Mouse (Mus musculus) adrenal gland, adult 8-10 months (tissue): ENCODE measurements around the gene Dnah17. TPM values are rescaled to one million over a fixed set of nuclear protein-coding genes. Genes with fewer than 3 reads are reported as not detected.

Source experiments
- DNase-seq: peaks from one replicate; pipeline ENCODE4 v3.0.0; 2022
- total RNA-seq, 4 experiments: library from RNA; stranded (reverse); gene quantifications; 2 replicates each; pipeline ENCODE4 v1.2.4; 2022

Dnah17 gene
- total RNA-seq = under 1 TPM in 3 of 4 experiments, not detected in 1; 0.03 to 0.12 (median 0.03) TPM

DNA sequence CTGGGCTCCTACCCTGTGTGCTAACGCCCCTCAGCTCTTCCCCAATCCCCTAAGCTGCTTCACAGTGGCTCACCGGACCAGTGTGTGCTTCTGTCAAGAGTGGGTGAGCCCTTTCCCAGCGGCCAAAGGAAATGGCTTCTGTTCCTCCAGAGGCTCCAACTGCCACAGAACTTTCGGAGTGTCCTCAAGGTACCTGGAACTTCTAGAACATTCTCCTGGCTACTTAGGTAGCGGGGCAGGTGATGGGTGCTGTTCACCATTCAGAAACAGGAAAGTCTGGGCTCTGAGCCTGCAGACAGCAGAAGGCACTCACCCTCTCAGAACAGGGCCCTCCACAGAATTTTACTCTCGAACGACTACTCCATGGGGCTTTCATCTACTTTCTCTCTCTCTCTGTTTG, at the start of gene Dnah17:
TSS of gene Dnah17 (minus strand) at position 101 of the 400 bp plus-strand sequence.
- DNase-seq = no peak

DNA sequence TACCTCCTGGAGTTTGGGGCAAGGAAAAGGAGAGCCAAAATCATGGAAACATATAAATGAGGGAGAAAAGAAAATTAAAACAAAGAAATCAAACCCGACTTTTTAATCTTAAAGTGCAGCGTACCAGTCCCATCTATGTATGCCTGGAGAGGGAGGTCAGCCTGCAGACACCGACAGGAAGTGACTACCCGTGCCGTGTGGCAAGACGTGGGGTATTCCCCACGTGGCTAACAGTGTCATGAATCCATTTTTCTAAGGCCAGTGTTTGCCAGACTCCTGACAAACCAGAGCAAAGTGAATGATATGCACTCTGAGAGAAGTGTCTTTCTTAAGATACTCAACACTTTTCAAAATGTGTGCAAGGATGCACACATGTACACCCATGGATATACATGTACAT, 49.8 kb upstream of the Dnah17 start:
- DNase-seq = no peak

DNA sequence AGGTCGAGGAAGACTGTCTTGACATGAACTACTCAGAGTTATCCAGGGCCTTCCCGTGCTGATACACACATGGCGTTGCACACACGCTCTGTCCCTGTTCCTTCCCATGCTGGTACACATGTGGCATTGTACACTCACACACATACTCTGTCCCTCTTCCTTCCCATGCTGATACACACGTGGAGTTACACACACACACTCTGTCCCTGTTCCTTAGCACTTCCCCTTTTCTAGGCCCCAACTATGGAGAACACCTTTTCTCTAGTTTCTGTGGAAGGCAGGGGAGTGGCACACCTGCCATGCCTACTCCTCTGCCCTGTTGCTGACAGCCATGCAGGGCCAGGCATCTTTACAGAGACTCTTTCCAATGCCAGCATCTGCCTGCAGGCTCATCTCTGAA, 47.8 kb upstream of the Dnah17 start:
- DNase-seq = no peak

DNA sequence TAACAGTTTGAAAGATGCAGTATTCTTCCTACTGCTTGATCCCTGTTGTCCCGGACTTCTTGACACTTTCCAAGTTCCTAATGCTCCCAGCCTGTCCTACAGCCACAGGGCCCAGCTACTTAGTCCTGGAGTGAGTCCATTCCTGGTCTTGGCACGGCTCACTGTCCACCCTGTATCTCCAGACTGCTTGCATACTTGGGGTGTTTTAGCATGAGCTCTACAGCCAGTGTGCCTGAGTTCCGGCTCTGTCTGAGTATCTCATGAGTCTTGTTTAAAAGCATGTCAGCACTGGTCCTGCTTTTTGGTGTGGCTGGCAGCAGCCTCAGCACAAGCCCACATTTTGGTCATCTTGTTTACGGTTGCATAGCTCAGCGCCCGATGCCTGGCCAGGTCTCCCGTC, 44.3 kb upstream of the Dnah17 start:
- no peak for DNase-seq

DNA sequence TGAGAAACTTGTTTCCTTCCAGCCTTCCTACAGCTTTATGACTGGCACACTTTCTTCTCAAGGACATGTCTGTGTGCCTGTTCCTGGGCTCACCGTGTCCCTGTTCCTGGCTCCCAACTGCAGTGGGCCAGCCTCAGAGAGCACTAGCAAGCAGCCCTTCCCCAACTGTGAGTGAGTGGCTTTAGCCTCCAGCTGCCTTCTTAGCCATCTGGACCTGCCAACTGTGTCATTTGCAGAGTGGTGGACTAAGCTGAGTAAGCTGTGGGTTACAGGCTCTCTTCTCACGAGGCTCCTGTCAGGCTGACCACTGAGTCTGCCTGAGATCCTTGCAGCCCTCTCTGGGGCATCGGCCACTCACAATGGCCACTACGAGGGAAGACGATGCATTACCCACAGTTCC, 42.3 kb upstream of the Dnah17 start:
- no peak for DNase-seq

DNA sequence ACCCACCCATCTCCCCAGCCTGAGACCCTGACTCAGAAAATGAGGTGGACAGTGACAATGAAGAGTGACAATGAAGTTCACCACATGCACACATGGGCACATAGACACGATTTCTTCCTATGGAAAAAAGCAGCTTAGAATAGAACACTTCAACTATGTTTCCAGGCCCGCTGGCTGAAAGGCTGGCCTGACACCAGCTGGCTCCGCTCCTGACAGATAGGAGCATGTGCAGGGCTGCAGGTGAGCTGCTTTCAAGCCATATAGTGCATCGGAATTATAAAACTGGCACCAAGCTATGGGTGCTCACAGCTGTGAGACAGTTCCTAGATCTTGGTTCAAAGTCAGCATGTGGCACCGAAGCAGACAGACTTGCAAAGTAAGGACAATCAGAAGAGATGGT, 39.9 kb upstream of the Dnah17 start:
- no peak for DNase-seq

DNA sequence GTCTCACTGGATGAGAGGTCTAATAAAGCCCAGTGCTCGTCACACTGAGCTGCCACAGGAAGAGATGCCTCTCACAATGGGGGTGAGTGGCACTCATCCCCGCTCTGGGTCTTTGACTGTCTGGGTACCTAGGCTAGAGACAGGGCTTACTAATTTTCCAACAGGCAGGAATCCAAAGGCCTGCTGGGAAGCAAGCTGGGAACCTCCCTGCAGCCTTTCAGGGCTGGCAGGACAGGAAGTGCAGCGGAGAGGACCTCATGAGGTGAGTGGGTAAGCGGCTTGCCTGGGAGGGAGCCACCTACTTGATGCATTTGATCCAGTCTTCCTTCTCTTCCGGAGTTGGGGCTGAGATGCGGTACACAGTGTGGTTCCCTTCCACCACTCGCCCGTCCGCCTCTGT, 38.3 kb upstream of the Dnah17 start:
- DNase-seq = no peak

DNA sequence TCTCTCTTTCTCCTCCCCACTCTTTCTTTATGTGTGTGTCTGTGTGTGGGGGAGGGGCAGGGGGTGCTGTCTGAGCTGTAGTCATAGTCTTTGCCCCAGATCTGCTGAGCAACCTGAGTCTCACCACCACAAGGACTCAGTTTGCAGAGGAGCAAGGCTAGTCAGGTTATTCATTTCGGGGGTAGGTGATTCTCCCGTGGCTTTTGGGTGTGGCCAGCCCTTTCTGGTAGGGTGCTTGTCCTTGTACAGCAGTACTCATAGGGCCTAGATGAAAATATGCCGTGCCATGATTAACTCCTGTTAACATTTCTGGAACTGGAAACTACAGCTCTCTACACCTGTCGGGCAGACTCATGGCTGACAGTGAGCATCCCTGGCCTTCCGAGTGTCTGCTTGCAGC, 36.2 kb upstream of the Dnah17 start:
- peak; percentile 28 for DNase-seq

DNA sequence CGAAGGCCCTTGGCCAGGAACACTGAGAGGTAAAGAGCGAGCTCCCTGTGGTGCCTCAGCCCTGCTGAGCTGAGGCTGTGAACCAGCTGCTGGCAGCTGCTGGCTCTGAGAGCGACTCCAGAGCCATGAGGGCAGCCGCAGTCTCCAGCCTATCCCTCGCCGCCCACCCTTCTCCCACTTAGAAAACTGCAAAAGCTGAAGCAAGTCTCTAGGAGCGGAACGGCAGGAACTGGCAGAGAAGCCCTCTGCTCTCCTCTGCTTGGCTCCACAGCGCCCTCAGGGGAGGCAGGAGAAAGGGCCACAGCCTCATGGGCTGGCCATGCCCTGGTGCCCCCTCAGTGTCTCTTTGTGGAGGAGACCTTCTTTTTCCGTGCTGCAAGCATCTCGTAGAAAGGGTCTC, 35.2 kb upstream of the Dnah17 start:
- DNase-seq = no peak

DNA sequence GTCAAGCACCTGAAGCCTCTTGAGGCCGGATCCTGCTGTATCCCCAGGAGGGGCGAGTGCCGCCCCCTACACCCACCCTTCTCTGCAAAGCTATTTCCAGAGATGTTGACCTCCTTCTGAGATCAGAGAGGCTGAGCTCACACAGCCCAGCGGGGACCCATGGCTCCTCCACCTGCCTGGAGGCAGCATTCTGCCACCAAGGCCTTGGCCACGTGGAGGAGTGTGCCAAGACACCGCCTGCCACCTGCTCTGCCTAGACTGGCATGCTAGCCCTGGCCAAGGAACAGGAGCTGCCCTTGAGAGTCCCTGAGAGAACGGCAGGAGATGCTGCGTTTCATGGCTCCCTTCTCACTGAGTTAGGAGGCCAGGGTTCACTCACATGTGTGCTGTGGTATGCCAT, 34.1 kb upstream of the Dnah17 start:
- DNase-seq = no peak

DNA sequence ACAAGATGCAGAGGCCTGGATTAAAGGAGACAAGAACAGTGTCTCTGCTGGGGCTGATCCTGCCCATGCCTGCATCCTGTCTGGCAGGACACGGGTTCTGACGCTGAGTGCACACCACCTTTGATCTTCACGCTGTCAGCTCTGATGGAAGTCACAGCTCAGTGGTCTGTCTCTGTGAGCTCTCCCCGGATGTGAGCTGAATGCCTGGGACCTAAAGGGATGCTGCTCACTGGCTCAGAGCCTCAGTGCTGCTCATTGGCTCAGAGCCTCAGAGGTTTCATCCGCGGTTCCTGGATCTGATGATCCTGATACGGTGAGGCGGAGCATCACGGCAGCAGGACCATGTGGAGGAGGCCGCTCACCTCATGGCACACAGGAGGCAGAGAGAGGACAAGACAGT, 31.8 kb upstream of the Dnah17 start:
- no peak for DNase-seq

DNA sequence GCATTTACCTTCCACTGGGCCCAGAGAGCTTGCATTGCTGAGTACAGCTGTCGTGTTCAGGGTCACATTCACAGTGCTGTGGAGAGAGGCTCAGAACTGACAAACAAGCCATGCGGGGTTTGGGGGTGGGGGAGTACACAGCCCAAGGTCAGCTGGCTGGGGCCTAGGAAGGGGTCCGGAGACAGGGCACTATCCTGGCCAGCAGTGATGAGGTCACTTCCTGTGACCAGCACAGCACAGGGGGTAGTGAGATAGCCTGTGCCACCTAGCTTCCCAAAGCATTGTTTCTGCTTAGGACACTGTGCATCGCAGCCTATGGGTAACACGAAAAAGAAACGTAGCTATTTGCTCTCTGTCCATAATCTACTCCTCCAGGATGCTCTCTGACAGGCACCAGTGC, 30.8 kb upstream of the Dnah17 start:
- DNase-seq = no peak

DNA sequence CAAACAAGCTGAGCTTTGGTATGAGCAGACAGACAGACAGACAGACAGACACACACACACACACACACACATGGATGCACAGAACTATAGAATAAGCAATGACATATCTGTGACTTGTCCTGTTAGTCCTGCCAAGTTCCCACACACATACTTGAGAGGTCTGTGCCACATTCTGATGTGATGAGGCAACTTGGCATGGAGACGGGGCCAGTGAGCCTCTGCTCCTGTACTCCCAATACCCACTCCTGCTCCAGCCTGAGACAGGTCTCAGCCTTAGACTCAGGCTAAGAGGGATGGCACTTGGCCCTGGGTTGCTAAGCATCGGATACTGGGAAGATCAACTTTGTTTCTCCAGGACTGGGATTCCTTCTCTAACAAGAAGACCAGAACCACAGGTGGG, 30.3 kb upstream of the Dnah17 start:
- DNase-seq = no peak

DNA sequence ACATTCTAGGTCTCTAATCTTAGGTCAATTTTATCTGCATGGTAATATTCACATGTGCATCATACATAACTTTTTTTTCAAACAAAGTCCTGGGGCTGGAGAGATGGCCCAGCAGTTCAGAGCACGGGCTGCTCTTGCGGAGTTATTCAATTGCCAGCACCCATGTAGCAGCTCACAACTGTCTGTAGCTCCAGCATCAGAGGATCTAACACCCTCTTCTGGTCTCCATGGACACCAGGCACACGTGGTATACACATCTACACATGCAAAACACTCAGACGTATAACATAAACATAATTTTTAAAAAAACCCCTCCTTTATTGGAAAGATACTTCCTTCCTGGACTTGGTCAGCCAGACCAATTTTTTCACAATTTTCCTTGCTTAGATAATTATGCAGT, 28.3 kb upstream of the Dnah17 start:
- no peak for DNase-seq

DNA sequence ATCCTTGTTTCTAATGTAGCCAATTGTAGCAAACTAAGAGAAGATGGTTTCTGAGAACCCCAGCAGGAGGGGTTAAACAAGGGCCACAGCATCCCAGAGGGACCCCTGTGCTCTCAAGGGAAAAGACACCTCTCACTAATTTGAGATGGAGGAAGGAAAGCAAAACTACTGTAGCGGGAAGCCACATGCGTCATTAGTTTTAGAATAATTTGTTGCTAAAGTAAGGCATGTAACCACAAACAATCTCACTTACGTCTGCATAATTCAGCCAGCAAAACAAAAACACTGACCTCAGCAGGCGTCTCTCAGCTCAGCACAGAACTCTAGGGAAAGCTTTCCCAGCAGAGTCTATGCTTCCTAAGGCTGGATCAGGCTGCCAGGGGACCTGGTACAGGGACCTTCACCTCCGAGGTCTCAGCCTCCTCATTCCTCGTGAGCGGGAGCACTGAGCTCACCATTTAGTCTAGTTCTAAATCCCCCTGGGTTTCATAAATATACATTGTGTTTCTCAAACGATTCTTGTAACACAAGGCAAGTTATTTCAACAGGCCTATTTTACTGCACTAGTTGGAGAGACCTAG, 26.1 kb upstream of the Dnah17 start:
- no peak for DNase-seq

DNA sequence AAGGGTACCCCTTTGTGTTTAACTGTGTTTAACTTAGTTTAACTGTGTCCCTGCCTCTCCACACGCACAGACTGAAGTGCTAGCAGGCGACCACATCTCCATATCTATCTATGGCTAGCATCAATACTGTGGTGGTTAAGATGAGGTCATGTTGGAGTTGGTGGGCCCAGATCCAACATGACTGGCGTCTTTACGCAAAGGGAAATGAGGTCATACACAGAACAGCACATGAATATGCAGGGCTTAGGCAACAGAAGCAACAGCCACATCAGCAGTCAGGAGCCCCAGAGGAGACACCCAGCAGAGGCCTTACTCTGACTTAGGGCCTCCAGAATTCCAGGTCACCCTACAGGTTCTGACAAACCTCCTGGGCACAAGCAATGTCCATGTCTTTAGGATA, 22.5 kb upstream of the Dnah17 start:
- no peak for DNase-seq

DNA sequence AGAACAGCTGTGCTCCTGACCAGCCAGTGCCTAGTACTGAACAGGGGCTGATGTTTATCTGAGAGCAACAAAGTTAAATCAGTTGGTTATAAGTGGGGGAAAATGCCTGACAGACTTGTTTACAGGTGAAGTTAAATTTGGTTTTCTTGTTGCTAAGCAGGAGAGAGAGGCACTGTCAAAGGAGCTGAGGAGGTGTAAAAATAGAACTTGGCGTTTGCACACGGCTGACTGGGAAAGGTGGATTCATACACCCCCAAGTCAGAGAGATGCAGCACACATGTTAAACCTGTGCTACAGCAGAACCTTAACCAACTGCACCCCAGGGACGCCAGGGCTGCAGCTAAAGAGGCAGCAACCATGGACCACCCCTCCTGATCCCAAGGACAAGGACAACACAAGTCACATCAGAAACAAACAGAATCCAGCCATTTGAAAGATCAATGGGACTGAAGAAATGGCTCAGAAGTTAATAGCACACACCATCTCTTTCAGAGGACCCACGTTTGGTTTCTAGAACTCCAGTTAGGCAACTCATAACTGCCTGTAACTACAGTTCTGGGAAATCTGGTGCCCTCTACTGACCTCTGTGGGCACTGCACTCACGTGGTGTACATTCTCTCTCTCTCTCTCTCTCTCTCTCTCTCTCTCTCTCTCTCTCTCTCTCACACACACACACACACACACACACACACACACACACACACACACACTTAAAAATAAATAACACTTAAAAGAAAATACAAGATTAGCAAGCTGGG, 21.2 kb upstream of the Dnah17 start:
- no peak for DNase-seq

DNA sequence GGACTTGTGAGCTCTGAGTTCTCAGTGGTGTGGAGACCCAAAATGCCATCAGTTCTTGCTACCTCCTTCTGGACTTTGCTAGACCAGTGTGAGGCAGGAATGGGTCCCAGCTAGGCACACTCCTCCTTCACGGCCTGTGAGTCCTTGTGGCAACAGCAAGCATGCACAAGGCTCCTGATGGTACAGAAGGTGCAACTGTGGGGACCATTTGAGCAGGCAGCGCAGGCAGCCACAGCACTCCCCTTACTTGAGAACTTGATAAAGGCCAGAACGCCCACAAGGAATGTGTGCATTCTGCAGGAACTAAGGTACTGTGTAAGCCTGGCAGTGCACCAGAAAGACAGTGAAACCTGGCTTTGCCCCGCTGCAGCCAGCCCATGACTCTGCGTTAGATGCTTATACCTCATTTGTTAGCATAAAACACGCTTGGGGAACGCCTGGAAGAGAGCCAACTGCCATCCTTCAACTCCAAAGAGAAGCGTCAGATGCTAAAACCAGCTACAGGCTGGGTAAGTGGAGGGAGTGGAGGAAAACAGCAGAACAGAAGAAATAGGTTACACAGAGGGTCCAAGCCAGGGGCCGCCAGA, 19.8 kb upstream of the Dnah17 start:
- DNase-seq = no peak

DNA sequence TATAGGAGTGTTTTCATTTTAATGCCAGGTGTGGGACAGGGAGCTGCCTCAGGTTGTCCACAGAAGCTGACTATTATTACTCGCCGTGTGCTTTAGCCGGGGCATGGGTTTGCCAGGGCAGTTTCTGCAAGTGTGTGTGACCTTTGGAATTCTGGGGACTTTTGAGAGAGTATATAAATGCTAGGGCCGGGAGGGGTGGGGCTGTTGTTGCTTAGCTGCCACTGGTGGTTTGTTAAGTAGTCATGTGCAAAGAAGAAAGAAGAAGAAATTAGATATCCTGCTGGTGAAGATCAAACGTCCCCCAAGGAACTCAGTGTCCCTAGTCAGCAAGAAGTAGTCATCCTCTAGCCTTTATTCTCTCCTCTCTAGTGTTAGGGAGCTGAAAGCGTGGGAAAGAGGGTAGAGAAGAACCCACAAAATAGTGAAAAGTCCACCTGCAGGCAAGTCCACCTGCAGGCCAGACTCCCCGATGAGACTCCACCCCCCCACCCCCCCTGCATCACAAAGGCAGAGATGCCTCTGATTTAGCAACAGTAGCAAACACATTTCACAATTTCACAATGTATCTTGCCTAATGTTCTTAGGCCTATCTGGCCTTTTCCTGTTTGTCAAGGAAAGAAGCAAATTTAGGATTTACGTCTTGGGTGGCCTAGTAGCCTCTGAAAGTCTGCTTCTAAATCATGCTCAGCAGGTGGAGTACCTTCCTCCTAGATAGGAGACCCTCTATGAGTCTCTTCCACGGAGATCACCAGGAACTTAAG, 17.6 kb upstream of the Dnah17 start:
- DNase-seq = no peak

DNA sequence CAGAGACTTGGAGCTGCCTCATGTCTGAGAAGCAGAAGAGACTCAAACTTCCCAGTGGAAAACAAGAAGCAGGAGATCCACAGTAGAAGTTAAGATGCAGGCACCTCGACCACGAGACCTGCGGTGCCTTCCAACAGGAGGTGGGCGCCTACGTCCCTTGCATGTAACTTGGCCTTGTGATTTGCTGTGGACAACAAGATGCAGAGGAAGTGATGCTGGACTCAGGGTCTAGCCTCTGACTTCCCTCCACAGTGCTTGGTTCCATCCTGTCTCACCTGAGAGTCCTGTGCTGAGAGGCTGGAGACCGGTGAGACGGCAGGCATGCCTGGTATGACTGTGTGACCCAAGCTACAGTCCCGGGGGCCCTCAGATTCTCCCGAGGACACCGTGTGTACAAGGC, 16.0 kb upstream of the Dnah17 start:
- no peak for DNase-seq

DNA sequence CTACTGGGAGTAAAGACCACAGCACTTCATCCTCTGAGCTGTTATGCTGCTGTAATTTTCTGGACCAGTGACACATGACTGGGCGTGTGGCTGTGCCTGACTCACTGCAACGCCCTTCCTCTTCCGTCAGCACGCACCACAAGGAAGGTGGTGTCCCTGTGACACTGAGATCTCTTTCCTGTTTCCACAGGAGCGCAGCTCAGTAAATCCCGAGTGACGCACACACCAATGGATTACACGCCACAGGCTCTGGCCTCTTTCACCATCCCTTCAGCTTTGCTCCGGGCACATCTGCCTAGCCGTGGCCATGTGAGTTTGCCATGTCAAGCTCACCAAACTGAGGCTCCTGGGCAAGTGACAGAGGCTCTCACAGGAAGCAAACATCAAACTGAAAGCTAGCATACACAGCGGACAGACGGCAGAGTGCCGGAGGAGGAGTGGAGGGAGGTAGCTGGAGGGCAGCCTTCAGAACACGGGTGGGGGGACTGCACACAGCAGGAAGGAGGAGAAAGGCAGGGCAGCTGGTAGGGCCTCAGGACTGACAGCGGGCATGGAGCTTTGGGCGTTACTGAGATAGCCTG, 15.4 kb upstream of the Dnah17 start:
- peak; percentile 52 for DNase-seq

DNA sequence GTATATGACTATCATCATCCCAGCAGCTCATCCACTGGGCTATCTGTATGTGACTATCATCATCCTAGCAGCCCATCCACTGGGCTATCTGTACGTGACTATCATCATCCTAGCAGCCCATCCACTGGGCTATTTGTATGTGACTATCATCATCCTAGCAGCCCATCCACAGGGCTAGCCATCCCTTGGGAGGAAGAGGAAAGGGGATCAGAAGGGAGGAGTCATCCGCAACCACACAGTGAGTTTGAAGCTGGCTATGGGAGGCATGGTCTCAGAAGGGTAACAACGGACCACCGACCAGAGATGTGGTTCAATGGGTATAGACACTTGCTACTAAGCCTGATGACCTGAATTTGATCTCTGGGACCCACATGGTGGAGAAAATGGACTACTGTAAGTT, 14.7 kb upstream of the Dnah17 start:
- DNase-seq = no peak

DNA sequence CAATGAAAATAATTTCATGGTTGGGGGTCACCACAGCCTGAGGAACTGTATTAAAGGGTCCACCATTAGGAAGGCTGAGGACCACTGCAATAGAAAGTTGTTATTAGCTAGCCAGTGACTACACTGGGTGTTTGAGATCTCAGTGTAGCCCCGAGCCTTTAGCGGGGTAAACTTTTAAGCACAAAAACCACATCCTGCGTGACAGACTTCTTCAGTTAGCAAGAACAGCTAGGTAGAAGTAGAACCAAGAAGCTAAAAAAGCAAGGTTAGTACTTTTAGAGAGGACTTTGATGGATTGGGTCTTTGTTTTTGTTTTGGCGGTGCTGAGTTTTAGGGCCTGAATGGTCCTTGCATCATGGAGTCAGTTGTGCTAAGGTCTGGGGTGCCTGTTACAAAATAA, 13.3 kb upstream of the Dnah17 start:
- DNase-seq = no peak
